Mouse (Mus musculus): ENCODE measurements around the gene Nxpe3. TPM values are rescaled to one million over a fixed set of nuclear protein-coding genes. Genes with fewer than 3 reads are reported as not detected.
A peak's percentile ranks its signal among the peaks of the same experiment; 100 is the strongest.
"Not testable (repeated sequence)": the region's sequence is repeated elsewhere in the genome, so short reads cannot be mapped to it uniquely, and the experiment has no call there.

Gene Nxpe3
- polyA plus RNA-seq, 1 experiment: 3.5 TPM

- TF ChIP-seq CTCF (IDR thresholded peaks at IDR 0.05; ENCODE audit: borderline replicate concordance, extremely low read depth, insufficient read depth, insufficient read length): no peak
- TF ChIP-seq POLR2A (IDR thresholded peaks at IDR 0.05; ENCODE audit: borderline replicate concordance, extremely low read depth, insufficient read depth, insufficient read length, poor library complexity, severe bottlenecking): no peak
- no peak for DNase-seq (ENCODE audit: low read depth)
These were observed 44.6 kb downstream of the Nxpe3 start for GRCm38 (mm10) chr16:55850485-55850884.

GRCm38 (mm10) chr16:55847679-55848078 lies 47.4 kb downstream of the Nxpe3 start:
- no peak for DNase-seq (ENCODE audit: low read depth)
- no peak for TF ChIP-seq POLR2A (IDR thresholded peaks at IDR 0.05; ENCODE audit: borderline replicate concordance, extremely low read depth, insufficient read depth, insufficient read length, poor library complexity, severe bottlenecking)
- TF ChIP-seq CTCF (IDR thresholded peaks at IDR 0.05; ENCODE audit: borderline replicate concordance, extremely low read depth, insufficient read depth, insufficient read length): no peak

- no peak for DNase-seq (ENCODE audit: low read depth)
- TF ChIP-seq POLR2A (IDR thresholded peaks at IDR 0.05; ENCODE audit: borderline replicate concordance, extremely low read depth, insufficient read depth, insufficient read length, poor library complexity, severe bottlenecking) (no peak), CTCF (IDR thresholded peaks at IDR 0.05; ENCODE audit: borderline replicate concordance, extremely low read depth, insufficient read depth, insufficient read length) (no peak)
These were observed 50.2 kb downstream of the Nxpe3 start for GRCm38 (mm10) chr16:55844847-55845246.

GRCm38 (mm10) chr16:55843919-55844318 lies 51.2 kb downstream of the Nxpe3 start:
- TF ChIP-seq POLR2A (IDR thresholded peaks at IDR 0.05; ENCODE audit: borderline replicate concordance, extremely low read depth, insufficient read depth, insufficient read length, poor library complexity, severe bottlenecking) (no peak), CTCF (IDR thresholded peaks at IDR 0.05; ENCODE audit: borderline replicate concordance, extremely low read depth, insufficient read depth, insufficient read length) (no peak)
- no peak for DNase-seq (ENCODE audit: low read depth)

GRCm38 (mm10) chr16:55843134-55843533 lies 52.0 kb downstream of the Nxpe3 start:
- no peak for TF ChIP-seq POLR2A (IDR thresholded peaks at IDR 0.05; ENCODE audit: borderline replicate concordance, extremely low read depth, insufficient read depth, insufficient read length, poor library complexity, severe bottlenecking)
- no peak for TF ChIP-seq CTCF (IDR thresholded peaks at IDR 0.05; ENCODE audit: borderline replicate concordance, extremely low read depth, insufficient read depth, insufficient read length)

GRCm38 (mm10) chr16:55841506-55841905 lies 53.6 kb downstream of the Nxpe3 start:
- TF ChIP-seq POLR2A (IDR thresholded peaks at IDR 0.05; ENCODE audit: borderline replicate concordance, extremely low read depth, insufficient read depth, insufficient read length, poor library complexity, severe bottlenecking) (no peak), CTCF (IDR thresholded peaks at IDR 0.05; ENCODE audit: borderline replicate concordance, extremely low read depth, insufficient read depth, insufficient read length) (no peak)

More at GRCm38 (mm10) chr16:55843134-55843533, 52.0 kb downstream of the Nxpe3 start:
- no peak for DNase-seq (ENCODE audit: low read depth)

GRCm38 (mm10) chr16:55838510-55839474 lies 56.3 kb downstream of the Nxpe3 start, which contains the start of gene Nfkbiz:
Gene Nfkbiz (minus strand): TSS chr16:55838899.
- no peak for TF ChIP-seq CTCF (IDR thresholded peaks at IDR 0.05; ENCODE audit: borderline replicate concordance, extremely low read depth, insufficient read depth, insufficient read length)
- TF ChIP-seq POLR2A (IDR thresholded peaks at IDR 0.05; ENCODE audit: borderline replicate concordance, extremely low read depth, insufficient read depth, insufficient read length, poor library complexity, severe bottlenecking): peak; percentile 6; the same call in 1 of the 2 replicates
- DNase-seq (ENCODE audit: low read depth): peak; percentile 90

More at GRCm38 (mm10) chr16:55841506-55841905, 53.6 kb downstream of the Nxpe3 start:
- no peak for DNase-seq (ENCODE audit: low read depth)

- no peak for DNase-seq (ENCODE audit: low read depth)
- TF ChIP-seq POLR2A (IDR thresholded peaks at IDR 0.05; ENCODE audit: borderline replicate concordance, extremely low read depth, insufficient read depth, insufficient read length, poor library complexity, severe bottlenecking): no peak
- TF ChIP-seq CTCF (IDR thresholded peaks at IDR 0.05; ENCODE audit: borderline replicate concordance, extremely low read depth, insufficient read depth, insufficient read length): no peak
These were observed 57.0 kb downstream of the Nxpe3 start for GRCm38 (mm10) chr16:55838129-55838509.

- DNase-seq (ENCODE audit: low read depth): not testable (repeated sequence)
These were observed 57.4 kb downstream of the Nxpe3 start for GRCm38 (mm10) chr16:55837653-55838052.

GRCm38 (mm10) chr16:55837168-55837567 lies 57.9 kb downstream of the Nxpe3 start:
- no peak for DNase-seq (ENCODE audit: low read depth)
- TF ChIP-seq POLR2A (IDR thresholded peaks at IDR 0.05; ENCODE audit: borderline replicate concordance, extremely low read depth, insufficient read depth, insufficient read length, poor library complexity, severe bottlenecking) (no peak), CTCF (IDR thresholded peaks at IDR 0.05; ENCODE audit: borderline replicate concordance, extremely low read depth, insufficient read depth, insufficient read length) (no peak)

- TF ChIP-seq POLR2A (IDR thresholded peaks at IDR 0.05; ENCODE audit: borderline replicate concordance, extremely low read depth, insufficient read depth, insufficient read length, poor library complexity, severe bottlenecking) (no peak), CTCF (IDR thresholded peaks at IDR 0.05; ENCODE audit: borderline replicate concordance, extremely low read depth, insufficient read depth, insufficient read length) (no peak)
- no peak for DNase-seq (ENCODE audit: low read depth)
These were observed 59.3 kb downstream of the Nxpe3 start for GRCm38 (mm10) chr16:55835798-55836197.

GRCm38 (mm10) chr16:55832617-55833016 lies 62.5 kb downstream of the Nxpe3 start:
- DNase-seq (ENCODE audit: low read depth): peak; percentile 32
- TF ChIP-seq POLR2A (IDR thresholded peaks at IDR 0.05; ENCODE audit: borderline replicate concordance, extremely low read depth, insufficient read depth, insufficient read length, poor library complexity, severe bottlenecking): no peak
- TF ChIP-seq CTCF (IDR thresholded peaks at IDR 0.05; ENCODE audit: borderline replicate concordance, extremely low read depth, insufficient read depth, insufficient read length): no peak

All from brain, embryonic 14.5 days (tissue).